Mouse (Mus musculus) lung, embryonic 14.5 days (tissue): ENCODE results near the gene Maats1. TPM values are rescaled to one million over a fixed set of nuclear protein-coding genes. Genes with fewer than 3 reads are reported as not detected.
A peak's percentile ranks its signal among the peaks of the same experiment; 100 is the strongest.
"Not testable (repeated sequence)": the region's sequence is repeated elsewhere in the genome, so short reads cannot be mapped to it uniquely, and the experiment has no call there.

Source experiments
- ATAC-seq: fragments of 200-750 bp; cut with Nextera tagmentation; 2 replicates; pipeline ENCODE4 v1.8.0; 2017; ENCODE audit warnings: mild to moderate bottlenecking, moderate TSS enrichment, moderate library complexity; ENCODE audit not compliant: insufficient read depth
- DNase-seq: peaks from one replicate; pipeline ENCODE4 v3.0.0-alpha.2; 2015
- H3K27ac ChIP-seq: fragments of 300-500 bp; sonication (generic); 2 replicates; pipeline ENCODE4 v1.5.1; 2014; ENCODE audit warnings: low read depth, mild to moderate bottlenecking, moderate library complexity
- H3K27me3 ChIP-seq: fragments of 300-500 bp; sonication (generic); 2 replicates; pipeline ENCODE4 v1.6.1; 2014; ENCODE audit warnings: low read length, control low read depth; ENCODE audit not compliant: insufficient read depth
- H3K36me3 ChIP-seq: fragments of 300-500 bp; sonication (generic); 2 replicates; pipeline ENCODE4 v1.6.1; 2014; ENCODE audit warnings: control low read depth; ENCODE audit not compliant: insufficient read depth
- H3K4me1 ChIP-seq: fragments of 300-500 bp; sonication (generic); 2 replicates; pipeline ENCODE4 v1.6.1; 2014; ENCODE audit warnings: antibody characterized with exemption, control low read depth; ENCODE audit not compliant: insufficient read depth
- H3K4me2 ChIP-seq: fragments of 300-500 bp; sonication (generic); 2 replicates; pipeline ENCODE4 v1.6.1; 2014; ENCODE audit warnings: mild to moderate bottlenecking
- H3K4me3 ChIP-seq: fragments of 300-500 bp; sonication (generic); 2 replicates; pipeline ENCODE4 v1.5.1; 2014; ENCODE audit warnings: low read depth, low read length
- H3K9ac ChIP-seq: fragments of 300-500 bp; sonication (generic); 2 replicates; pipeline ENCODE4 v1.6.1; 2014
- H3K9me3 ChIP-seq: fragments of 300-500 bp; sonication (generic); 2 replicates; pipeline ENCODE4 v1.6.1; 2016; ENCODE audit warnings: low read depth, low read length, control low read depth
- CTCF ChIP-seq: IDR thresholded peaks from 2 replicates; pipeline ENCODE4 v1.5.1; 2016; ENCODE audit warnings: antibody characterized with exemption, low read depth
- WGBS: fragments of 180-500 bp; shearing (Covaris S2); extraction: QIAGEN DNeasy Blood & Tissue Kit; methylation state at CpG from one replicate; pipeline ENCODE4 v1.1.7; 2014; 5-methylcytosine and 5-hydroxymethylcytosine counted together
- polyA plus RNA-seq: library from polyadenylated mRNA; unstranded; fragments of >200 nt; fragmentation: Nextera tagmentation; extraction: Ambion mirVana; gene quantifications from 2 replicates; pipeline ENCODE4 v1.2.1, GENCODE M21; 2014

The Maats1 gene
- polyA plus RNA-seq, 1 experiment from 2014 or later = 0.12 TPM

- ATAC-seq (no peak), DNase-seq (no peak)
- peaks cover 33% of the 10 kb centered on the region for H3K36me3 ChIP-seq
- no peaks in the 10 kb centered on the region for H3K9me3 ChIP-seq
- no peaks in the 10 kb centered on the region; the same call in 1 of the 2 replicates for H3K4me1 ChIP-seq
- H3K9ac ChIP-seq = no peak overlapping the region
- no peak for TF ChIP-seq CTCF
- H3K27me3 ChIP-seq = no peaks in the 10 kb centered on the region
- no peak overlapping the region for H3K4me2 ChIP-seq
- no peak overlapping the region for H3K27ac ChIP-seq
- 85% methylated on average over 2 of the region's 2 CpGs for WGBS
- H3K4me3 ChIP-seq = no peak overlapping the region
Measured at GRCm38 (mm10) chr16:38349881-38350280, 7.9 kb upstream of the Maats1 start.

GRCm38 (mm10) chr16:38348217-38348761, 6.3 kb upstream of the Maats1 start:
- ATAC-seq (no peak), DNase-seq (no peak)
- no peaks in the 10 kb centered on the region for H3K27me3 ChIP-seq
- H3K9ac ChIP-seq = no peak overlapping the region
- H3K36me3 ChIP-seq = peaks cover 27% of the 10 kb centered on the region
- H3K27ac ChIP-seq = no peak overlapping the region
- WGBS = 72% methylated on average over 9 of the region's 9 CpGs
- H3K4me3 ChIP-seq = no peak overlapping the region
- H3K9me3 ChIP-seq = no peaks in the 10 kb centered on the region
- peak overlapping the region; percentile 75 for H3K4me2 ChIP-seq
- H3K4me1 ChIP-seq = no peaks in the 10 kb centered on the region; the same call in 1 of the 2 replicates
- TF ChIP-seq CTCF = no peak

- peak overlapping the region; percentile 86 for H3K4me3 ChIP-seq
- no peak overlapping the region for H3K27ac ChIP-seq
- peak overlapping the region; percentile 91 for H3K9ac ChIP-seq
- no peaks in the 10 kb centered on the region; the same call in 1 of the 2 replicates for H3K4me1 ChIP-seq
- 53% methylated on average over 6 of the region's 6 CpGs for WGBS
- ATAC-seq = no peak
- no peak for TF ChIP-seq CTCF
- peak overlapping the region; percentile 75 for H3K4me2 ChIP-seq
- no peaks in the 10 kb centered on the region for H3K9me3 ChIP-seq
- no peak for DNase-seq
- H3K27me3 ChIP-seq = no peaks in the 10 kb centered on the region
- H3K36me3 ChIP-seq = peaks cover 27% of the 10 kb centered on the region
Measured at GRCm38 (mm10) chr16:38347588-38347987, 5.6 kb upstream of the Maats1 start.

DNA sequence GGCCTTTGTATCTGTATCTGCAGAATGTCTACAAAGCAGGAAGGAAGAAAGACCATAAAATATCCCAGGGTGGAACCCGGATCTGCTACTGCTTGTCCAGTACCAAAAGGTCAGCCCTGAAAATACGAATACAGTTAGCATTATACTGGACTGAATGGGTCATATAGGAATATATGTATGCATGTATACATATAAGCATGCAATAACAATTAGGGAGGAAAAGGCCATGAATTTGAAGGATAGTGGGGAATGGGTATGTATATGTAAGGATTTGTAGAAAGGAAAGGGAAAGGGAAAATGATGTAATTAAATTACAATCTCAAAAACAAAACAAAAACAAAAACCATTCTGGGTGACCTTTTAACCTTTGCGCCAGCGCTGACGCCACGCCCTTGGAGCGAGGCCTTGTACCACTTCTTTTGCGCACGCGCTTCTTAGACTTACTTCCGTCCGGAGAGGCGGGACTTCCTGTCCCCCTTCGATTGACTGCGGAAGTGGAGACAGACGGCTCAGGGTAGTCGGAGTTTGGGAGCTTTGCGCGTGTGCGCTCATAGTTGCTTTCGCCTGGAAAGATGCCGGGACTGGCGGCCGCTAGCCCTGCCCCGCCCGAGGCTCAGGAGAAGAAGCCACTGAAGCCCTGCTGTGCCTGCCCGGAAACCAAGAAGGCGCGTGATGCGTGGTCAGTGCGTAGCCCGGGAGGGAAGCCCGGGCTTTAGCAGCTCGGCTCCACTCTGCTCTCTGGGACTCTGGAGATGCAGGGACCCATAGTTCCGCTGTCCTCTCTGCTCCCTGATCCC, 4.8 kb upstream of the Maats1 start, which contains the start of the genes Cox17 and Gm21987:
TSS of gene Cox17 (plus strand) at position 463 of the 797 bp plus-strand sequence.
TSS of gene Gm21987 (plus strand) at position 512 of the 797 bp plus-strand sequence.
- H3K27ac ChIP-seq = peak within 1 kb of the TSS; percentile 91
- H3K4me1 ChIP-seq = no peaks in the 10 kb centered on the region; the same call in 1 of the 2 replicates
- H3K9me3 ChIP-seq = no peaks in the 10 kb centered on the region
- H3K27me3 ChIP-seq = no peaks in the 10 kb centered on the region
- no peak for TF ChIP-seq CTCF
- peaks cover 20% of the 10 kb centered on the region for H3K36me3 ChIP-seq
- peak within 1 kb of the TSS; percentile 75 for H3K4me2 ChIP-seq
- peak within 1 kb of the TSS; percentile 91 for H3K9ac ChIP-seq
- WGBS = 3% methylated on average over 35 of the region's 35 CpGs
- H3K4me3 ChIP-seq = peak within 1 kb of the TSS; percentile 86
- DNase-seq = peak; percentile 98
- peak; percentile 93 for ATAC-seq

GRCm38 (mm10) chr16:38344941-38345725, 3.2 kb upstream of the Maats1 start:
- DNase-seq (peak; percentile 92), ATAC-seq (peak; percentile 32)
- no peak overlapping the region for H3K4me2 ChIP-seq
- TF ChIP-seq CTCF = peak; percentile 64
- no peaks in the 10 kb centered on the region; the same call in 1 of the 2 replicates for H3K4me1 ChIP-seq
- peaks cover 6% of the 10 kb centered on the region for H3K36me3 ChIP-seq
- 67% methylated on average over 3 of the region's 3 CpGs for whole genome bisulfite sequencing
- no peaks in the 10 kb centered on the region for H3K9me3 ChIP-seq
- H3K27ac ChIP-seq = no peak overlapping the region
- H3K9ac ChIP-seq = no peak overlapping the region; the same call in 1 of the 2 replicates
- no peaks in the 10 kb centered on the region for H3K27me3 ChIP-seq
- no peak overlapping the region for H3K4me3 ChIP-seq

- not testable (repeated sequence) for H3K4me3 ChIP-seq, DNase-seq, H3K9me3 ChIP-seq, H3K36me3 ChIP-seq, ATAC-seq, H3K4me2 ChIP-seq, H3K4me1 ChIP-seq, H3K27me3 ChIP-seq, H3K9ac ChIP-seq, H3K27ac ChIP-seq
- WGBS = 74% methylated on average over 4 of the region's 4 CpGs
Measured at GRCm38 (mm10) chr16:38338077-38338476, 3.9 kb downstream of the Maats1 start.

DNA sequence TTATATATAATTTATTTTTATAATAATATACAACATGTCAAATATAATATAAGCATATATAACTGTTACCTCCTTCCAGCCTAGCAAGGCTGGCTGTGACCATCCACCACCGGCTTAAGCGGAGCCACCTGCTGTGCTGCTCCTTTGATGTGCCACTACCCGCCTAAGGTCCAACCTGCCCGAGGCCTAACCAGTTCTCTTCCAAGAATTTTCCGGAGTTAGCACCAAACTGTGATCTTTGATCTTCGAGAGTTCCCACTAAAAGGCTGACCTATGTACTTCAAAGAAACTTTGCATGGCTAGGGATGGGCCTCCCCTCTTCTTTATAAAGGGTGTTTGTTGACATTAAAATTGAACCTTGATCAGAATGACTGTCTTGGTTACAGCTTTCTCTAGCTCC, 7.5 kb downstream of the Maats1 start:
- Histone ChIP-seq H3K4me1 (no peaks in the 10 kb centered on the region), H3K4me3 (no peak overlapping the region), H3K4me2 (no peak overlapping the region), H3K27me3 (no peaks in the 10 kb centered on the region), H3K9me3 (no peaks in the 10 kb centered on the region), H3K36me3 (no peaks in the 10 kb centered on the region), H3K27ac (no peak overlapping the region), H3K9ac (no peak overlapping the region)
- DNase-seq (no peak), ATAC-seq (no peak)
- no peak for TF ChIP-seq CTCF
- 36% methylated on average over 6 of the region's 6 CpGs for WGBS
